Mouse (Mus musculus): ENCODE results near the gene Tmem97.

- TF ChIP-seq CTCF (IDR thresholded peaks at IDR 0.05; ENCODE audit: control insufficient read depth, insufficient read depth, low read length) (no peak), POLR2A (IDR thresholded peaks at IDR 0.05; ENCODE audit: borderline replicate concordance, control insufficient read depth, low read depth, low read length) (no peak)
Measured at GRCm38 (mm10) chr11:78598763-78599415, 48.3 kb upstream of the Tmem97 start.
